Mouse (Mus musculus): Measurements from ENCODE around the gene Wnt10b. TPM values are rescaled to one million over a fixed set of nuclear protein-coding genes. Genes with fewer than 3 reads are reported as not detected.

Wnt10b gene
- polyA plus RNA-seq, 1 experiment from 2014 or later = not detected

Other genes starting within 250 kb of the Wnt10b start
- gene Kansl2, start 243.9 kb downstream of the Wnt10b start, polyA plus RNA-seq (2014; fragmentation: Nextera tagmentation; extraction: Ambion mirVana) = 99.5 and 100 TPM in 2 replicates
- 59.8 and 65.1 TPM in 2 replicates for gene Ccnt1, start 207.2 kb downstream of the Wnt10b start, polyA plus RNA-seq (2014; fragmentation: Nextera tagmentation; extraction: Ambion mirVana)
- not detected in 2 replicates for gene 4930415O20Rik, start 207.1 kb downstream of the Wnt10b start, polyA plus RNA-seq (2014; fragmentation: Nextera tagmentation; extraction: Ambion mirVana)
- gene Adcy6, start 168.1 kb downstream of the Wnt10b start, polyA plus RNA-seq (2014; fragmentation: Nextera tagmentation; extraction: Ambion mirVana) = 8.4 and 11.0 TPM in 2 replicates
- 98.3 and 101 TPM in 2 replicates for gene Cacnb3, start 147.3 kb downstream of the Wnt10b start, polyA plus RNA-seq (2014; fragmentation: Nextera tagmentation; extraction: Ambion mirVana)
- gene Ddx23, start 115.3 kb downstream of the Wnt10b start, polyA plus RNA-seq (2014; fragmentation: Nextera tagmentation; extraction: Ambion mirVana) = 22.5 and 24.2 TPM in 2 replicates
- gene Rnd1, start 100.7 kb downstream of the Wnt10b start, polyA plus RNA-seq (2014; fragmentation: Nextera tagmentation; extraction: Ambion mirVana) = 6.0 and 6.1 TPM in 2 replicates
- gene Ccdc65, start 69.9 kb downstream of the Wnt10b start, polyA plus RNA-seq (2014; fragmentation: Nextera tagmentation; extraction: Ambion mirVana) = 5.6 and 6.6 TPM in 2 replicates
- gene Fkbp11, start 50.0 kb downstream of the Wnt10b start, polyA plus RNA-seq (2014; fragmentation: Nextera tagmentation; extraction: Ambion mirVana) = 6.4 and 7.2 TPM in 2 replicates
- 77.2 and 84.7 TPM in 2 replicates for gene Arf3, start 14.9 kb downstream of the Wnt10b start, polyA plus RNA-seq (2014; fragmentation: Nextera tagmentation; extraction: Ambion mirVana)
- 1.9 and 2.1 TPM in 2 replicates for gene Wnt1, start 11.7 kb upstream of the Wnt10b start, polyA plus RNA-seq (2014; fragmentation: Nextera tagmentation; extraction: Ambion mirVana)
- 0.59 and 0.64 TPM in 2 replicates for gene Ddn, start 31.3 kb upstream of the Wnt10b start, polyA plus RNA-seq (2014; fragmentation: Nextera tagmentation; extraction: Ambion mirVana)
- 59.0 and 65.3 TPM in 2 replicates for gene Prkag1, start 53.4 kb upstream of the Wnt10b start, polyA plus RNA-seq (2014; fragmentation: Nextera tagmentation; extraction: Ambion mirVana)
- 12.9 and 14.9 TPM in 2 replicates for gene Kmt2d, start 93.1 kb upstream of the Wnt10b start, polyA plus RNA-seq (2014; fragmentation: Nextera tagmentation; extraction: Ambion mirVana)
- 19.4 and 19.8 TPM in 2 replicates for gene Rhebl1, start 116.4 kb upstream of the Wnt10b start, polyA plus RNA-seq (2014; fragmentation: Nextera tagmentation; extraction: Ambion mirVana)
- gene Dhh, start 120.4 kb upstream of the Wnt10b start, polyA plus RNA-seq (2014; fragmentation: Nextera tagmentation; extraction: Ambion mirVana) = 1.1 and 1.4 TPM in 2 replicates
- gene Lmbr1l, start 140.1 kb upstream of the Wnt10b start, polyA plus RNA-seq (2014; fragmentation: Nextera tagmentation; extraction: Ambion mirVana) = 6.4 and 8.1 TPM in 2 replicates
- 1,223 and 1,455 TPM in 2 replicates for gene Tuba1b, start 156.4 kb upstream of the Wnt10b start, polyA plus RNA-seq (2014; fragmentation: Nextera tagmentation; extraction: Ambion mirVana)
- gene Gm49450, start 175.4 kb upstream of the Wnt10b start, polyA plus RNA-seq (2014; fragmentation: Nextera tagmentation; extraction: Ambion mirVana) = not detected in 2 replicates
- gene Tuba1a, start 175.6 kb upstream of the Wnt10b start, polyA plus RNA-seq (2014; fragmentation: Nextera tagmentation; extraction: Ambion mirVana) = 14,408 and 15,410 TPM in 2 replicates